Mouse (Mus musculus): ENCODE results near the gene Art2b.
A peak's percentile ranks its signal among the peaks of the same experiment; 100 is the strongest.
"Not testable (repeated sequence)": the region's sequence is repeated elsewhere in the genome, so short reads cannot be mapped to it uniquely, and the experiment has no call there.

The Art2b gene

GRCm38 (mm10) chr7:101564086-101564485, 21.3 kb downstream of the Art2b start:
- DNase-seq (ENCODE audit: low spot score), result no peak

GRCm38 (mm10) chr7:101559393-101559792, 26.0 kb downstream of the Art2b start:
- DNase-seq (ENCODE audit: low spot score), result not testable (repeated sequence)

GRCm38 (mm10) chr7:101557391-101557790, 28.0 kb downstream of the Art2b start:
- DNase-seq (ENCODE audit: low spot score), result no peak

GRCm38 (mm10) chr7:101555473-101555872, 29.9 kb downstream of the Art2b start:
- not testable (repeated sequence) for DNase-seq (ENCODE audit: low spot score)

- DNase-seq (ENCODE audit: low spot score), result no peak
Observed at GRCm38 (mm10) chr7:101551530-101551929, 33.9 kb downstream of the Art2b start.

- DNase-seq (ENCODE audit: low spot score), result no peak
Observed at GRCm38 (mm10) chr7:101550686-101551485, 34.5 kb downstream of the Art2b start.

GRCm38 (mm10) chr7:101549266-101549665, 36.1 kb downstream of the Art2b start:
- no peak for DNase-seq (ENCODE audit: low spot score)

- no peak for DNase-seq (ENCODE audit: low spot score)
Observed at GRCm38 (mm10) chr7:101547651-101548050, 37.7 kb downstream of the Art2b start.

GRCm38 (mm10) chr7:101541734-101542133, 43.7 kb downstream of the Art2b start:
- DNase-seq (ENCODE audit: low spot score), result no peak

- peak; percentile 82 for DNase-seq (ENCODE audit: low spot score)
Observed at GRCm38 (mm10) chr7:101541132-101541531, 44.3 kb downstream of the Art2b start.

- DNase-seq (ENCODE audit: low spot score), result no peak
Observed at GRCm38 (mm10) chr7:101540684-101541083, 44.7 kb downstream of the Art2b start.

GRCm38 (mm10) chr7:101539774-101540173, 45.6 kb downstream of the Art2b start:
- no peak for DNase-seq (ENCODE audit: low spot score)

GRCm38 (mm10) chr7:101538141-101538933, 47.1 kb downstream of the Art2b start:
- peak; percentile 54 for DNase-seq (ENCODE audit: low spot score)

- DNase-seq (ENCODE audit: low spot score), result no peak
Observed at GRCm38 (mm10) chr7:101537541-101537940, 47.9 kb downstream of the Art2b start.

- no peak for DNase-seq (ENCODE audit: low spot score)
Observed at GRCm38 (mm10) chr7:101535517-101535916, 49.9 kb downstream of the Art2b start.

- DNase-seq (ENCODE audit: low spot score), result no peak
Observed at GRCm38 (mm10) chr7:101535102-101535501, 50.3 kb downstream of the Art2b start.

- DNase-seq (ENCODE audit: low spot score), result no peak
Observed at GRCm38 (mm10) chr7:101534428-101534827, 51.0 kb downstream of the Art2b start.
